Comparison of ENCODE assay signal across 27 mouse cellular contexts in the genomic region with DNA sequence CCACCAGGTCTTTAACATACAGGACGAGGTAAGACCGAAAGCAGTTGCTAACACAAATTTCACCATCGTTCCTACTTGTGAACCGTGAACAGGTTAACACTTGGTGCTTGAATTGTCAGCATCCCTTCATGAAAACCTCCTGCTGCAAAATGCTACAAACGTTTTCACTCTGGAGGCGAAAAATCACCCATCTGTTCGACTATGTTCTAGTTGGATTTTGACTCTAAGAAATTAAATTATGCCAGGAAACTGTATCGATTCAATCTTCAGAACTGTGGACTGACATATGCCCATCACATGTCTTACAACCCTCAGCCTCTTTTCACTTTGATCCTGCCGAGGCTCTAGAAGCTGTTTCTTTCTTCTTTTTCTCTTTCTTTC. TPM values are rescaled to one million over a fixed set of nuclear protein-coding genes. Genes with fewer than 3 reads are reported as not detected.
A peak's percentile ranks its signal among the peaks of the same experiment; 100 is the strongest.
DNase-seq lines count a peak whose midpoint lies in the region; ATAC-seq and TF ChIP-seq lines count a peak whose summit lies in the region.
"Had no signal": no experiment of that assay in that cellular context is flagged by ENCODE, and none has a peak within 500 bp of the region (broad histone marks: within the 10 kb centered on the region; RNA-seq: fewer than 3 reads in every experiment).

No protein-coding gene starts in this region.

- H3K4me2 ChIP-seq in forebrain, embryonic 14.5 days (ENCODE audit: low read length), result no peak overlapping the region
- peak overlapping the region; percentile 42 for H3K4me2 ChIP-seq in myocyte (ENCODE audit: low read depth)
- H3K4me2 ChIP-seq: embryonic facial prominence, embryonic 12.5 days; heart, embryonic 15.5 days; kidney, embryonic 15.5 days; limb, embryonic 12.5 days; liver, embryonic 15.5 days; lung, embryonic 15.5 days; midbrain, embryonic 15.5 days had no signal

- H3K4me1 ChIP-seq in forebrain, embryonic 14.5 days (ENCODE audit: control insufficient read depth, insufficient read depth, low read length), result no peaks in the 10 kb centered on the region
- no peaks in the 10 kb centered on the region for H3K4me1 ChIP-seq in forebrain, embryonic 10.5 days
- H3K4me1 ChIP-seq: midbrain, embryonic 10.5 days; midbrain, embryonic 15.5 days had no signal

- no peak overlapping the region for H3K9ac ChIP-seq in forebrain, embryonic 14.5 days (ENCODE audit: low read length)
- H3K9ac ChIP-seq: embryonic facial prominence, embryonic 12.5 days; heart, embryonic 15.5 days; kidney, embryonic 15.5 days; limb, embryonic 12.5 days; liver, embryonic 15.5 days; lung, embryonic 15.5 days; midbrain, embryonic 15.5 days had no signal

- intact Hi-C loops in left cerebral cortex, adult 2 months (cut with DNase I), result no loop called here
- intact Hi-C loops in left cerebral cortex, postnatal 4 days (cut with DNase I), result no loop called here

- no peaks in the 10 kb centered on the region for H3K9me3 ChIP-seq in forebrain, embryonic 14.5 days (replicated peaks; ENCODE audit: control insufficient read depth, low read length)
- no peaks in the 10 kb centered on the region for H3K9me3 ChIP-seq in forebrain, embryonic 10.5 days
- H3K9me3 ChIP-seq: embryonic facial prominence, embryonic 12.5 days; heart, embryonic 10.5 days; heart, embryonic 15.5 days; kidney, embryonic 15.5 days; limb, embryonic 12.5 days; liver, embryonic 15.5 days; lung, embryonic 15.5 days; midbrain, embryonic 10.5 days; midbrain, embryonic 15.5 days had no signal

- no peaks in the 10 kb centered on the region for H3K36me3 ChIP-seq in forebrain, embryonic 14.5 days (ENCODE audit: control insufficient read depth, insufficient read depth, low read length)
- H3K36me3 ChIP-seq in forebrain, embryonic 10.5 days (replicated peaks), result no peaks in the 10 kb centered on the region
- no peaks in the 10 kb centered on the region for H3K36me3 ChIP-seq in myocyte (ENCODE audit: control insufficient read depth, insufficient read depth)
- H3K36me3 ChIP-seq: embryonic facial prominence, embryonic 12.5 days; heart, embryonic 10.5 days; heart, embryonic 15.5 days; kidney, embryonic 15.5 days; limb, embryonic 12.5 days; liver, embryonic 15.5 days; lung, embryonic 15.5 days; midbrain, embryonic 10.5 days; midbrain, embryonic 15.5 days had no signal

- TF ChIP-seq POLR2A in myocyte (IDR thresholded peaks at IDR 0.05; ENCODE audit: insufficient read length, low read depth), result no peak

- H3K27ac ChIP-seq in forebrain, embryonic 14.5 days (ENCODE audit: low read depth, low read length), result no peak overlapping the region
- no peak overlapping the region for H3K27ac ChIP-seq in forebrain, embryonic 10.5 days
- peak overlapping the region; percentile 24; the same call in 1 of the 2 replicates for H3K27ac ChIP-seq in left cerebral cortex, adult 2 months
- H3K27ac ChIP-seq: embryonic facial prominence, embryonic 12.5 days; heart, embryonic 10.5 days; heart, embryonic 15.5 days; limb, embryonic 12.5 days; liver, embryonic 15.5 days; lung, embryonic 15.5 days; midbrain, embryonic 10.5 days; midbrain, embryonic 15.5 days had no signal

- H3K4me3 ChIP-seq in forebrain, embryonic 14.5 days (ENCODE audit: low read depth, low read length), result no peak overlapping the region
- H3K4me3 ChIP-seq in forebrain, embryonic 10.5 days, result no peak overlapping the region
- no peak overlapping the region for H3K4me3 ChIP-seq in left cerebral cortex, adult 2 months
- H3K4me3 ChIP-seq in myocyte, result no peak overlapping the region
- H3K4me3 ChIP-seq: embryonic facial prominence, embryonic 12.5 days; heart, embryonic 10.5 days; heart, embryonic 15.5 days; kidney, embryonic 15.5 days; limb, embryonic 12.5 days; liver, embryonic 15.5 days; lung, embryonic 15.5 days; midbrain, embryonic 10.5 days; midbrain, embryonic 15.5 days had no signal

- TF ChIP-seq CTCF in left cerebral cortex, adult 2 months (IDR thresholded peaks at IDR 0.05), result no peak

- H3K79me2 ChIP-seq in myocyte (ENCODE audit: control insufficient read depth, insufficient read depth), result peaks cover 5% of the 10 kb centered on the region

- ATAC-seq in forebrain, embryonic 14.5 days, result no peak
- ATAC-seq: CD4-positive, CD25-positive, alpha-beta regulatory T cell, adult 4 months; hindbrain, embryonic 16.5 days; midbrain, embryonic 15.5 days had no signal

- no peaks in the 10 kb centered on the region for H3K27me3 ChIP-seq in forebrain, embryonic 14.5 days (replicated peaks; ENCODE audit: control insufficient read depth, insufficient read depth, low read length)
- H3K27me3 ChIP-seq in forebrain, embryonic 10.5 days (ENCODE audit: poor library complexity, severe bottlenecking), result no peaks in the 10 kb centered on the region
- no peaks in the 10 kb centered on the region for H3K27me3 ChIP-seq in myocyte (ENCODE audit: control insufficient read depth, insufficient read depth, insufficient read length)
- H3K27me3 ChIP-seq: embryonic facial prominence, embryonic 12.5 days; heart, embryonic 15.5 days; kidney, embryonic 15.5 days; limb, embryonic 12.5 days; liver, embryonic 15.5 days; lung, embryonic 15.5 days; midbrain, embryonic 15.5 days had no signal

- WGBS in forebrain, embryonic 14.5 days, result 74% methylated on average over 9 of the region's 9 CpGs
- WGBS in forebrain, embryonic 10.5 days, result 87% methylated on average over 9 of the region's 9 CpGs

- H3ac ChIP-seq in myocyte (ENCODE audit: control insufficient read depth, insufficient read length), result no peak overlapping the region

- DNase-seq in forebrain, embryonic 14.5 days (ENCODE audit: low spot score), result peak; percentile 49
- DNase-seq in forebrain, embryonic 10.5 days (ENCODE audit: extremely low spot score, low spot score), result no peak
- DNase-seq in left cerebral cortex, adult 2 months (ENCODE audit: extremely low spot score in 1 of 2, low spot score in 2 of 2), result peak in 1 of 2 experiments; percentile 6
- DNase-seq in left cerebral cortex, postnatal 4 days, result no peak
- no peak for DNase-seq in yolk sac, embryonic 10.5 days (ENCODE audit: low spot score)
- DNase-seq in B cell, adult 2 months, result no peak
- DNase-seq: adrenal gland, postnatal 14 days; cerebellum, adult 8-10 months; cerebellum, postnatal 36 days; embryo, embryonic 11 days; gastrocnemius, postnatal 10 days; kidney, adult 18-20 months; kidney, postnatal 25 days; right cerebral cortex, postnatal 4 days; thymus, postnatal 14 days had no signal

TF ChIP-seq in myocyte, 11 proteins besides CTCF, POLR2A, EP300 and RAD21:
- TF ChIP-seq REST (IDR thresholded peaks at IDR 0.05; ENCODE audit: insufficient read depth, insufficient read length) (no peak), MYOG (IDR thresholded peaks at IDR 0.05; ENCODE audit: control insufficient read depth in 1 of 3, insufficient read depth in 1 of 3, insufficient read length in 2 of 3, low read depth in 2 of 3) (no peak), CEBPB (IDR thresholded peaks at IDR 0.05; ENCODE audit: insufficient read depth, poor library complexity, severe bottlenecking) (no peak), MAX (IDR thresholded peaks at IDR 0.05; ENCODE audit: low read depth) (no peak), TCF12 (IDR thresholded peaks at IDR 0.05; ENCODE audit: insufficient read depth, poor library complexity, severe bottlenecking) (no peak), USF1 (IDR thresholded peaks at IDR 0.05; ENCODE audit: low read depth) (no peak), E2F4 (IDR thresholded peaks at IDR 0.05; ENCODE audit: insufficient read depth) (no peak), SRF (IDR thresholded peaks at IDR 0.05; ENCODE audit: control insufficient read depth, insufficient read length, low read depth) (no peak), TCF3 (IDR thresholded peaks at IDR 0.05; ENCODE audit: insufficient read length, low read depth) (no peak), MYOD1 (IDR thresholded peaks at IDR 0.05; ENCODE audit: control insufficient read depth in 1 of 3, insufficient read length in 2 of 3, low read depth in 2 of 3) (no peak), POLR2AphosphoS2 (IDR thresholded peaks at IDR 0.05; ENCODE audit: insufficient read length, low read depth) (no peak)

RNA-seq across cellular contexts. Expression of gene Cpd, which starts 21.9 kb away (rescaled TPM):
- polyA plus RNA-seq in forebrain, embryonic 14.5 days (2014; fragmentation: Nextera tagmentation; extraction: Ambion mirVana), result 8.0 and 9.8 TPM in 2 replicates
- 8.2 and 9.0 TPM in 2 replicates for polyA plus RNA-seq in forebrain, embryonic 10.5 days (2016; fragmentation: Nextera tagmentation; extraction: Ambion mirVana)
- total RNA-seq in left cerebral cortex, adult 2 months (2021), result 10 to 100 TPM; 53.0 to 56.8 TPM
- total RNA-seq in left cerebral cortex, postnatal 4 days (2021), result 10 to 100 TPM; 56.8 to 56.9 TPM
- polyA plus RNA-seq in myocyte (2012; fragmentation: generic; extraction: Trizol), result 17.6 TPM
